ENCODE assay signal across 8 mouse cellular contexts in genomic region chr1:164248465-164249331, GRCm38 (mm10). TPM values are rescaled to one million over a fixed set of nuclear protein-coding genes. Genes with fewer than 3 reads are reported as not detected.
DNase-seq lines count a peak whose midpoint lies in the region; ATAC-seq lines count a peak whose summit lies in the region.

Gene Slc19a2, plus strand, starts transcription at chr1:164249046.

- peak; percentile 89 for ATAC-seq in megakaryocyte progenitor cell, adult 5-6 weeks (replicated peaks; ENCODE audit: poor library complexity)

- DNase-seq in adipocyte (ENCODE audit: low spot score), result peak; percentile 98
- peak; percentile 97 for DNase-seq in embryo, embryonic 10 days (ENCODE audit: low spot score)
- peak; percentile 99 for DNase-seq in gastrocnemius, postnatal 10 days
- DNase-seq in induced T-regulatory cell, adult 2 months (ENCODE audit: low read depth), result peak; percentile 98
- peak; percentile 90 to 98 for DNase-seq in left cerebral cortex, adult 9 months (ENCODE audit: low spot score in 2 of 2)
- peak; percentile 99 for DNase-seq in right cerebral cortex, postnatal 14 days
- peak; percentile 94 to 98 for DNase-seq in urinary bladder, postnatal 36 days (ENCODE audit: low spot score in 2 of 2)

RNA-seq across cellular contexts. Expression of gene Slc19a2, which starts in this region (rescaled TPM):
- 1 to 10 TPM; 1.2 to 2.1 TPM for total RNA-seq in gastrocnemius, postnatal 10 days (2021)
- total RNA-seq in megakaryocyte progenitor cell, adult 5-6 weeks (2015), result 10.3 and 10.6 TPM in 2 replicates
- total RNA-seq in megakaryocyte progenitor cell, adult 5-6 weeks (2017), result 4.4 and 5.1 TPM in 2 replicates

Comparison
In these comparisons a context has a peak if more than half of its experiments do, and no peak if none do; other contexts are left out.
1. Peak in every context shown above with its lines: DNase-seq and ATAC-seq.